Mouse (Mus musculus): ENCODE measurements at regions not wholly inside any gene's neighbourhood (a gene's known extent, or its start where the extent isn't known, plus 50 kb on each side); places are given as distances from the start of the nearest gene placed in this dataset.

- TF ChIP-seq POLR2A (IDR thresholded peaks at IDR 0.05; ENCODE audit: low read depth, low read length) (no peak), CTCF (IDR thresholded peaks at IDR 0.05; ENCODE audit: borderline replicate concordance, insufficient read depth, low read length) (no peak)
Observed at GRCm38 (mm10) chr3:50660966-50661365, 217.6 kb upstream of the Slc7a11 start.

All from embryonic fibroblast, embryonic 13.5 days (primary cell).